Mouse (Mus musculus) ovary, postnatal 10 days (tissue): ENCODE results near the gene Golga2.

ENCODE experiments used
- DNase-seq: peaks from one replicate; pipeline ENCODE4 v3.0.0; 2022; ENCODE audit warnings: low spot score

Gene Golga2

GRCm38 (mm10) chr2:32317791-32318417 is 30.7 kb downstream of the Golga2 start:
- DNase-seq: peak; percentile 58

- no peak for DNase-seq
Observed at GRCm38 (mm10) chr2:32318709-32319585, 31.8 kb downstream of the Golga2 start.

GRCm38 (mm10) chr2:32319586-32320580 is 32.7 kb downstream of the Golga2 start:
- peak; percentile 48 for DNase-seq

- no peak for DNase-seq
Observed at GRCm38 (mm10) chr2:32320721-32321120, 33.5 kb downstream of the Golga2 start.

GRCm38 (mm10) chr2:32321591-32322298 is 34.6 kb downstream of the Golga2 start:
- no peak for DNase-seq

GRCm38 (mm10) chr2:32322754-32323741 is 35.9 kb downstream of the Golga2 start:
- DNase-seq: no peak

- DNase-seq: no peak
Observed at GRCm38 (mm10) chr2:32324322-32324721, 37.1 kb downstream of the Golga2 start.

GRCm38 (mm10) chr2:32325342-32325741 is 38.2 kb downstream of the Golga2 start:
- no peak for DNase-seq

- DNase-seq: no peak
Observed at GRCm38 (mm10) chr2:32327200-32327599, 40.0 kb downstream of the Golga2 start.

GRCm38 (mm10) chr2:32328911-32329460 is 41.8 kb downstream of the Golga2 start:
- no peak for DNase-seq

GRCm38 (mm10) chr2:32329531-32329930 is 42.3 kb downstream of the Golga2 start:
- no peak for DNase-seq

- no peak for DNase-seq
Observed at GRCm38 (mm10) chr2:32332159-32332558, 45.0 kb downstream of the Golga2 start.

- no peak for DNase-seq
Observed at GRCm38 (mm10) chr2:32335888-32336287, 48.7 kb downstream of the Golga2 start.

GRCm38 (mm10) chr2:32339912-32340642 is 52.9 kb downstream of the Golga2 start:
- DNase-seq: no peak

- DNase-seq: no peak
Observed at GRCm38 (mm10) chr2:32340836-32341633, 53.9 kb downstream of the Golga2 start.

GRCm38 (mm10) chr2:32341634-32341939 is 54.4 kb downstream of the Golga2 start:
- no peak for DNase-seq

- no peak for DNase-seq
Observed at GRCm38 (mm10) chr2:32342039-32342438, 54.9 kb downstream of the Golga2 start.

GRCm38 (mm10) chr2:32342539-32343350 is 55.6 kb downstream of the Golga2 start:
- DNase-seq: no peak
